In the genomic region with DNA sequence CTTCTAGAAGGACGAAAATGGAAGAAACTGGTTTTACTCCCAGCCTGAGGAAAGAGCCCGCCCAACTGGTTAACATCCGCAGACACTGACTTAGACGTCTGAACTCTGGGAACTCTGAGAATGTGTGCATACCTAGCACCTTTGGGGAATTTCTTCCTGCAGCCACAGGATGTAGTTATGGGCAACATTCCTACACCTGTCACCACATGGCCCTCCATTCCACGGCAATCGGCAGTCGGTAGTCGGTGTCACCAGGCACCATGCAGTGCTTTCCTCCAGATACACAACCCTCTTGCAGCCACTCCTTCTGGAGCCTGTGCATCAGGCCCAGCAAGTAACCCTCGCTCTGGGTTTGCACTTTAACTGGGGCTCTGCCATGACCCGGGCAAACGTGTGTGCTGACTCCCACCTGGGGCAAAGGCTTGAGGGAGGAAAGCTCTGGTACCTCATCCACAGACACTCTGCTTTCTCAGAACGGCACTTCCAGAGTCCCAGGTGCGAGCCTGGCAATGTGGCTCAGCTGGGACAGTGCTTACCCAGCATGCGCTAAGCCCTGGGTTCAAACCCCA, we compare ENCODE assay signal across 29 mouse cellular contexts. TPM values are rescaled to one million over a fixed set of nuclear protein-coding genes. Genes with fewer than 3 reads are reported as not detected.
DNase-seq lines count a peak whose midpoint lies in the region; ATAC-seq lines count a peak whose summit lies in the region.
"Had no signal": no experiment of that assay in that cellular context is flagged by ENCODE, and none has a peak within 500 bp of the region (broad histone marks: within the 10 kb centered on the region; RNA-seq: fewer than 3 reads in every experiment).

No protein-coding gene starts in this region.

- no peak overlapping the region for H3K9ac ChIP-seq in kidney, embryonic 16.5 days (replicated peaks; ENCODE audit: low read length)
- H3K9ac ChIP-seq in limb, embryonic 12.5 days (replicated peaks): no peak overlapping the region
- no peak overlapping the region for H3K9ac ChIP-seq in midbrain, embryonic 13.5 days (replicated peaks)
- H3K9ac ChIP-seq: forebrain, embryonic 13.5 days; hindbrain, embryonic 14.5 days; liver, embryonic 15.5 days; lung, embryonic 15.5 days; midbrain, embryonic 15.5 days; neural tube, embryonic 13.5 days had no signal

- peaks cover 63% of the 10 kb centered on the region for H3K4me1 ChIP-seq in kidney, embryonic 16.5 days (ENCODE audit: insufficient read depth, low read length)
- H3K4me1 ChIP-seq in limb, embryonic 12.5 days (replicated peaks): peaks cover 42% of the 10 kb centered on the region
- H3K4me1 ChIP-seq in midbrain, embryonic 13.5 days (replicated peaks): no peaks in the 10 kb centered on the region
- H3K4me1 ChIP-seq: forebrain, embryonic 13.5 days; midbrain, embryonic 15.5 days had no signal

- no peak overlapping the region for H3K4me3 ChIP-seq in kidney, embryonic 16.5 days (ENCODE audit: low read length)
- no peak overlapping the region for H3K4me3 ChIP-seq in limb, embryonic 12.5 days (replicated peaks)
- no peak overlapping the region for H3K4me3 ChIP-seq in midbrain, embryonic 13.5 days (replicated peaks)
- H3K4me3 ChIP-seq: forebrain, embryonic 13.5 days; gastrocnemius, adult 2 months; heart, embryonic 10.5 days; layer of hippocampus, adult 2 months; liver, embryonic 15.5 days; lung, embryonic 15.5 days; midbrain, embryonic 15.5 days; myocyte; neural tube, embryonic 13.5 days had no signal

- no peaks in the 10 kb centered on the region for H3K27me3 ChIP-seq in kidney, embryonic 16.5 days (ENCODE audit: insufficient read depth, low read length)
- H3K27me3 ChIP-seq in limb, embryonic 12.5 days: no peaks in the 10 kb centered on the region; the same call in 1 of the 2 replicates
- no peaks in the 10 kb centered on the region; the same call in 1 of the 2 replicates for H3K27me3 ChIP-seq in midbrain, embryonic 13.5 days
- H3K27me3 ChIP-seq: forebrain, embryonic 13.5 days; lung, embryonic 15.5 days; midbrain, embryonic 15.5 days; neural tube, embryonic 13.5 days had no signal

- DNase-seq in cerebellum, adult 9-11 months: peak; percentile 34
- DNase-seq in cerebellum, postnatal 4 days (ENCODE audit: low spot score in 2 of 2): no peak
- no peak for DNase-seq in kidney, postnatal 10 days
- no peak for DNase-seq in urinary bladder, adult 2 months (ENCODE audit: low spot score)
- DNase-seq in Muller cell, postnatal 12 days (ENCODE audit: inconsistent ontology term): no peak
- DNase-seq: adrenal gland, adult 2 months; cerebellum, adult 2 months; cerebellum, postnatal 36 days; gastrocnemius, adult 2 months; heart, postnatal 4 days; layer of hippocampus, postnatal 36 days; liver; lung, postnatal 36 days; retina, postnatal 1 day; thymus, adult 18-20 months; thymus, postnatal 36 days had no signal

- ATAC-seq in kidney, embryonic 16.5 days (ENCODE audit: low FRiP score, low TSS enrichment): no peak
- ATAC-seq in limb, embryonic 12.5 days (ENCODE audit: insufficient number of reproducible peaks, insufficient read depth, low FRiP score, low TSS enrichment, low read depth): no peak
- ATAC-seq in midbrain, embryonic 13.5 days: no peak
- ATAC-seq: forebrain, embryonic 13.5 days; inflammation-experienced regulatory T-cells, adult 6 months; midbrain, embryonic 15.5 days had no signal

- H3K36me3 ChIP-seq in kidney, embryonic 16.5 days (ENCODE audit: insufficient read depth, low read length): no peaks in the 10 kb centered on the region
- no peaks in the 10 kb centered on the region for H3K36me3 ChIP-seq in limb, embryonic 12.5 days
- H3K36me3 ChIP-seq in midbrain, embryonic 13.5 days: no peaks in the 10 kb centered on the region
- H3K36me3 ChIP-seq: heart, embryonic 10.5 days; liver, embryonic 15.5 days; lung, embryonic 15.5 days; midbrain, embryonic 15.5 days; neural tube, embryonic 13.5 days had no signal

- H3K4me2 ChIP-seq in kidney, embryonic 16.5 days (replicated peaks; ENCODE audit: low read depth, low read length): no peak overlapping the region
- H3K4me2 ChIP-seq in limb, embryonic 12.5 days: no peak overlapping the region
- no peak overlapping the region for H3K4me2 ChIP-seq in midbrain, embryonic 13.5 days (replicated peaks)
- H3K4me2 ChIP-seq: forebrain, embryonic 13.5 days; hindbrain, embryonic 14.5 days; liver, embryonic 15.5 days; lung, embryonic 15.5 days; midbrain, embryonic 15.5 days; neural tube, embryonic 13.5 days had no signal

- 74% methylated on average over 14 of the region's 14 CpGs for WGBS in kidney, embryonic 16.5 days
- 57% methylated on average over 14 of the region's 14 CpGs for WGBS in limb, embryonic 12.5 days
- WGBS in midbrain, embryonic 13.5 days: 84% methylated on average over 14 of the region's 14 CpGs

- no peaks in the 10 kb centered on the region for H3K9me3 ChIP-seq in kidney, embryonic 16.5 days (ENCODE audit: low read length)
- H3K9me3 ChIP-seq in limb, embryonic 12.5 days: no peaks in the 10 kb centered on the region
- H3K9me3 ChIP-seq in midbrain, embryonic 13.5 days: no peaks in the 10 kb centered on the region
- H3K9me3 ChIP-seq: forebrain, embryonic 13.5 days; heart, embryonic 10.5 days; liver, embryonic 15.5 days; lung, embryonic 15.5 days; midbrain, embryonic 15.5 days; neural tube, embryonic 13.5 days had no signal

- H3K27ac ChIP-seq in kidney, embryonic 16.5 days (ENCODE audit: low read length): peak overlapping the region; percentile 35
- peak overlapping the region; percentile 7; the same call in 1 of the 2 replicates for H3K27ac ChIP-seq in limb, embryonic 12.5 days
- no peak overlapping the region for H3K27ac ChIP-seq in midbrain, embryonic 13.5 days
- H3K27ac ChIP-seq: forebrain, embryonic 13.5 days; gastrocnemius, adult 2 months; hindbrain, embryonic 14.5 days; layer of hippocampus, adult 2 months; liver, embryonic 15.5 days; lung, embryonic 15.5 days; midbrain, embryonic 15.5 days; neural tube, embryonic 13.5 days had no signal

RNA-seq across cellular contexts. Expression of gene Fhad1, which starts 30.8 kb away (rescaled TPM):
- polyA plus RNA-seq in kidney, embryonic 16.5 days (2015; fragmentation: Nextera tagmentation; extraction: Ambion mirVana): 0.74 and 1.0 TPM in 2 replicates
- 1.4 and 1.8 TPM in 2 replicates for polyA plus RNA-seq in limb, embryonic 12.5 days (2016; fragmentation: Nextera tagmentation; extraction: Ambion mirVana)
- polyA plus RNA-seq in urinary bladder, adult 2 months (2012; rRNA removed): 0.95 and 1.3 TPM in 2 replicates
- polyA plus RNA-seq in midbrain, embryonic 13.5 days (2015; fragmentation: Nextera tagmentation; extraction: Ambion mirVana): 3.0 and 3.4 TPM in 2 replicates

RNA-seq across cellular contexts. Expression of gene Tmem51, which starts 38.4 kb away (rescaled TPM):
- polyA plus RNA-seq in kidney, embryonic 16.5 days (2015; fragmentation: Nextera tagmentation; extraction: Ambion mirVana): 41.6 and 42.7 TPM in 2 replicates
- polyA plus RNA-seq in limb, embryonic 12.5 days (2016; fragmentation: Nextera tagmentation; extraction: Ambion mirVana): 16.9 and 17.1 TPM in 2 replicates
- 39.8 and 44.9 TPM in 2 replicates for polyA plus RNA-seq in urinary bladder, adult 2 months (2012; rRNA removed)
- 5.7 and 6.4 TPM in 2 replicates for polyA plus RNA-seq in midbrain, embryonic 13.5 days (2015; fragmentation: Nextera tagmentation; extraction: Ambion mirVana)
- polyA plus RNA-seq: myocyte had no signal
